Mouse (Mus musculus) urinary bladder, postnatal 4 days (tissue): Measurements from ENCODE around the gene Chpf2.
"Not testable (repeated sequence)": the region's sequence is repeated elsewhere in the genome, so short reads cannot be mapped to it uniquely, and the experiment has no call there.

Experiments
- DNase-seq, 2 experiments: peaks; one replicate each; pipeline ENCODE4 v3.0.0; 2021 to 2022; ENCODE audit warnings: low spot score in 2 of 2

Gene Chpf2

DNA sequence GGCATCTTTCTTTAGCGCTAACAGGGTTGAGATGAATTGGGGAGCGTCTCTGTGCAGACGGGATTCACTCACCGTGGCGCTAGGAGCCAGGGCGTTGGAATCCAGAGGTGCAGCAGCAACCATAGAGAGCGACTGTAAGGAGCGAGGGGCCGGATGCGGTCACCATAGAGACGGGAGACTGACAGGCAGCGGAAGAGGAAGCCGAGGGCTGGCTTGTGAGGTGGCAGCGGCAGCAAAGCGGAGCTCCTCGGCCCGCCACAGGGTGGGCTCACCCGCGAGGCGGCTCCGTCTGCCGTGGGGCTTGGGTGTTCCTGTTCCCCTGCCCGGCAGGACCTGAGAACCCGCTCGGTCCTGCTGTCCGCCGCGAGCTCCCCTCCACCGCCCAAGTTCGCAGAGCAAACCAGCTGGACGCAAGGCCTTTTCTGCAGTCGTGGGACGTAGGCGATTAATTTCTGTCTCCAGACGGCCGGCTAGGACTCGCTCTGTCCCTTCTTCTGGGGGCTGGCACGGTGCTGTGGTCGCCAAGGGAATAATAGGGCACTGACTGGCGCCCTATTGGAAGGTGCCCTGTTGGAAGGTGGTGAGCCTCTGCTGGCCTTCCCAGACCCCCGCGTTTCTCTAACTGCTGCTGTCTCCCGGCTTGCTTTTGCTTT lies at the start of gene Chpf2:
Gene Chpf2, plus strand, starts transcription at position 195 of the 653 bp plus-strand sequence.
- DNase-seq: peak; percentile 72 to 76

DNA sequence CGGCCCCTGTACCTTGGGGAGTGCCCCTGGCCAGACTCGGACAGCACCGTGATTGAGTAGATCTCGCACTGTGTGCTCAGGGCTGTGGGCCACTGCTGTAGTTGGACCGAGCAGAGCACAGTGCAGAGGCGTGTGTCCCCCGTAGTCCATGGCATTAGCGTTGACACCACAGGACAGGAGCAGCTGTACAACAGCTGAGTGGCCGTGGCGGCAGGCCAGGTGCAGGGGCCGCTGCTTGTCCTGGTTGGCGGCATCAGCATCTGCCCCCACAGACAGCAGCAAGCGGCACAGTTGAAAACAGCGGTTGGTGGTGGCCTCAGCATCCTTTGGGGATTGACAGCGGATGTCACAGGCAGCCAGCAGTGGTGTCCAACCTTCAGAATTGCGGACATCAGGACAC lies 48.9 kb upstream of the Chpf2 start:
- DNase-seq: no peak

DNA sequence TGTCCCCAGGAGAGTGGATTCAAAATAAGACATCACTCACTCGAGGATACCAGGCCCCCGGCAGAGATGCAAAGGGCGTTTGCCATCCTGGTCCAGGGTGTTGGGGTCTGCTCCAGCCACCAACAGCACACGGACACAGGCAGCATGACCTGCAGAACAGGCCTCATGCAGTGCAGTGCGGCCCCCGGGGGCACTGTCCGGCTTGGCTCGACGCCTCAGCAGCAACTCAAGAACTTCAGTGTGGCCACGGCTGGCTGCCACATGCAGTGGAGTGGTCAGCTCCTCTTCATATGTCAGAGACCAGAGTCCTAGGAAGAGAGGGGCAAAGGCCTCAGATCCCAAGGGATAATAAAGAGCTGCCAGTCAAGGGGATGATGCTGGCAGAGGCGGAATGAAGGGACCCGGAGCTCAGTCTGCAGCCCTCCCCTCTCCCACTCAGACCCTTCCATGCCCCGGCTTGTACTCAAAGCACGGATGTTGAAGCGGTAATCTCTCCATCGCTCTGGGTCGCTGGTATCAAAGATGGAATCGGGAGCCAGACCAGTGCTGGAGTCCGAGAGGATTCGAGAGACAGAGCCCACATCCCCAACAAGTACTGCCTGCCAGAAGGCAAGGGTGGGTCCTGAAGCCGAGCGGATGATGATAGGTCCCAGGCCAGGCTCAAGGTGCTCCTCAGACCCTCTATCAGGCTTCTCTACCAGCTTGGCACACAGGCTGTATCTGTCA lies 46.8 kb upstream of the Chpf2 start:
- no peak for DNase-seq

DNA sequence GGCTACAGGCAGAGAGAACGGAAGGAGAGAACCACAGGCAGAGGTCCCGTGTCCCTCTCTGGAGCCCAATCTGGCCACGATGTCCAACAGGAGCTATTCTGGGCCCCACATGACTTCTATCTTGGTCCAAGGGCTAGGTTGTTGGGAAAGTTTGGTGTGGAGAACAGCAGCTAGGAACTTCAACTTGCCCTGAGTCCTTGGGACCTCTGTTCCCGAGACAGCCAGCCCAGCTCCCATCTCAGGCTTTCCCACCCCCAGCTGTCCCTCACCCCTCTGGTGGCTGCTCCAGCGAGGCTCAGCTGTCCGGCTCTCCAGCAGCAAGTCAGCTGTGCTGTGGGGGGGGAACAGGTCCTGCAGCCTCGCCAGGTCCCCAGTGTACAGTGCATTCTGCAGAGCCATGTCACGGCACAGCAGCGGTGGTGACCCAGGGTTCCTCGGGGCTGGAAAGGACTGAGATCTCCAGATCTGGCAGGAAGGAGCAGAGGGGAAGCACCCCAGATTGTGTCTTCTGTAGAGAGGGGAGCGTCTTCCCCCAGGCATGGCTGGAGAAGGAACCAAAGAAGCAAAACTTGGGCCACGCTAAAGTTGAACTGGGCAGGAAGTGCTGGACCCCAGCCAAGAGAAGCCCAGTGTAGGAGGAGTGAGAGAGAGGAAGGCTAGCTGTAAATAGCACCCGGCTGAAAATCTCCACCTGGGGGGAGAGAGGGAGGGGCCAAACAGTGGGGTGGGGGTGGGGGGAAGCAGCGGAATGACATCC lies 46.0 kb upstream of the Chpf2 start, which contains the start of gene Asb10:
Gene Asb10, minus strand, starts transcription at position 592 of the 757 bp plus-strand sequence.
- peak; percentile 63 to 75 for DNase-seq

DNA sequence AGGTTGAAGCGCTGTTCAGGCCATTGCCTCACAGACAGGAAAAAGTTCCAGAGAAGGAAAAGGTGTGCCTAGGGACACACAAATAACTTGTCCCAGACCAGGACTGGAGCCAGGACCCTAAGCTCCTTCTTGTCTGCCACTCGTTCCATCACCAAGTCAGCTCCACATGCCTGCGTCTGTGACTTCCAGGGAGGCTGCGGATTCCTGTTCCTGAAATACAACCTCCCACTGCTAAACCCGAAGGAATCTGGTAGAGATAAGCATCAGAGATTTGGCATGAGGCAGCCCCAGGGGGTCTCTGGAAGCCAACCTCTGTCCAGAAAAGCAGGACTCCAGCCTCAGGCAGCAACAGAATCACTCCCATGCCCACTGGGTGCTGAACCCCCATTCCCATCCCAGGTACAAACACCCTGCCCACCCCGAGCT lies 45.4 kb upstream of the Chpf2 start:
- no peak for DNase-seq

DNA sequence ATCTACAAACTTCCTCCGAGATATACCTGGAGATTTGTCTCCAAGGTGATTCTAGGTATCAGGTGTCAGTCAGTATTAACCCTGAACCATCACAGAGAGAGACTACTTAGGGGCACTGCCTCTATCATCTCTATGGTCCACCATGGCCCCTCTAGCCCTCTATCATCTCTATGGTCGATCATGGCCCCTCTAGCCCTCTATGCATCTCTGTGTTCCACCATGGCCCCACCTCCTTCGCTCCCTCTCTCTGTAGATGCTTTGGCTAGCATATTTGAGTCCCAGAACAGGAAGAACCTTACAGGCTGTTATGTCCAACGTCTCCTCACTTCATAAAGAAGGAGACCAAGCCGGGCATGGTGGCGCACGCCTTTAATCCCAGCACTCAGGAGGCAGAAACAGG lies 43.9 kb upstream of the Chpf2 start:
- DNase-seq: no peak

DNA sequence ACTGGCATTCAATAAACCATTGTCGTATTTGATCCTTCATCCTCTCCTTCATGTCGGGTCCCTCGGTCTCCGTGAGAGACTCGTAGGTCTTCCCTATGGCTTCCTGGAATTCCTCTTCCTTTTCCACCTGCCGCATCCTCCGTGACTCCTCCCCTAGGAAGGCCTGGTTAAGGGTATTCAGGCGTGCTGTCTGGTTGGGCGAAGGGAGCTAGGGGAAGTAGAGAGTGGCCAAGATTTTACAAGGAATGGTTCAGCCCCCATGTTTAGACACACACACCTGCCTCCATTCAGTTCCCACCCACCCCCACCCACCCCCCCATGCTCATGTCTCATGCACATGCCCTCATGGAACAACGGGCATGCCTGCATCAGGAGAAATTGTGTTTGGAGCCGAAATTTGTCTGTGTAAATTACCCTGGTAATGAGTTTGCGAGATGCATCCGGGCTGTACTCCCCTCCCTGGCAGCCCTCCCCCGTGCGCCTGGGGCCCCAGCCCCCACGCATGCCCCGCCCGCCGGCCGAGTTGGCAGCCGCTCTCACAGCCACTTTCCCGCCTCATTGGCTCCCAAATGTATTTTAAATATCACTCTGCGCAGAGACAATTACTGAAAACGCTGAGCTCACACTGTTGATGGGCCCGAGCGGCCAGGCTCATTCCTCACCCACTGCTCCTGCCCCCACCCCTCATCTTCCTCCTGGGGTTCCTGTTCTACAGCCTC lies 35.8 kb upstream of the Chpf2 start:
- DNase-seq: peak in 1 of 2 experiments; percentile 63

DNA sequence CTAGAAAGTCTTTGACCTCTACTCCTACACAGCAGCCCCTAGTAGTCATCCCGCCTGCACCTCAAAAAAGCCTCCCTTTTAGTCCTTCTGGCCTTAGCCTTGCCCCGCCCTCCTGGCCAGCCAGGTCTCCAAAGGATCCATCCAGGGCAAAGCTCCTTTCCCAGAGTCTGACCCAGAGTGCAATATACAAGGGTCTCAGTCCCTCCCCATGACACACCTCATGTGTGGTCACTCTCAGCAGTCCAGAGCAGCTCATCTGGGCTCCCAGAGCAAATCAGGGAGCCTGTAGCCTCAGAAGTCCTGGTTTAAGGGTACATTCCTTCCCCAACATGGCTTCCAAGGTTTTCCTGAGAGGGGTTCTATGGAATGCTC lies 35.2 kb upstream of the Chpf2 start:
- DNase-seq: no peak

DNA sequence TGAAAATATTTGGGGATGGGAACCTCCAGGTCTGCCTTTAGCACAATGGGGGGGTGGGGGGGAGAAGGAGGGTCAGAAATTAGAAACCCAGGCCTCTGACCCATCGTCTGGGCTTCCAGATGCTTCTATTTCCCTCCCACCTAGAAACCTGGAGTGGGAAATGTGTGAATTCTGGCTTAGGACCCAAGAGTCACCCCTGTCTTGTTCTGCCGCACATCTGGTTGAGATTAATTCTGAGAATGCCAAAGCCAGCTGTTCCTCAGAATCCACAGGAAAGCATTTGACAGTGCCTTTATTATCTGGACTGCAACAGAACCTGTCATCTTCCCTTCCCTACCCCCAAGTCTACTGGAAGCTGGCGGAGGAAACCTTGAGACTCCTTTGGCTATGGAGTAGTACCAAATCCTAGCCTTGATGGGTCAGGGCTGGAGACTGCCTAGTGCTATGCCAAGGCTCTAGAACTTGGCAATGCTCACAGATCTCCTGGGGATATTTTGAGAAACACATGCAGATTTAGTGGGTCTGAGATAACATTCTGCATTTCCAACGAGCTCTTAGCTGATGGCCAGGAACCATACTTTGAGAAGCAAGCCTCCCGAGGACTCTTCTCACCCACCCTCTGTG lies 32.8 kb upstream of the Chpf2 start:
- DNase-seq: no peak

DNA sequence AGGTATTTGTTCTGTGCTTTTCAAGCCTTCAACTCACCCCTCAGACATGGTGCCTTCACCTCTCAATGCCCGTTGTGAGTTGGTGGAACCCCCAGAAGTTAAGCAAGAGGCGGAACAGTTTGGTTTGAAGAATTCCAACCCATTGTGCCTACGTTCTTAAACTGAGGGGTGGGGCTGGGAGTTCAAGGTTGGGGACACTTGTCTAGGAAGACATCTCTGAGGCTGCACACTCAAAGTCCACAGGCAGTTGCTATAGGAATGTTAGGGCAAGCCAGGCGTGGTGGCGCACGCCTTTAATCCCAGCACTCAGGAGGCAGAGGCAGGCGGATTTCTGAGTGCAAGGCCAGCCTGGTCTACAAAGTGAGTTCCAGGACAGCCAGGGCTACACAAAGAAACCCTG lies 31.2 kb upstream of the Chpf2 start:
- not testable (repeated sequence) for DNase-seq

DNA sequence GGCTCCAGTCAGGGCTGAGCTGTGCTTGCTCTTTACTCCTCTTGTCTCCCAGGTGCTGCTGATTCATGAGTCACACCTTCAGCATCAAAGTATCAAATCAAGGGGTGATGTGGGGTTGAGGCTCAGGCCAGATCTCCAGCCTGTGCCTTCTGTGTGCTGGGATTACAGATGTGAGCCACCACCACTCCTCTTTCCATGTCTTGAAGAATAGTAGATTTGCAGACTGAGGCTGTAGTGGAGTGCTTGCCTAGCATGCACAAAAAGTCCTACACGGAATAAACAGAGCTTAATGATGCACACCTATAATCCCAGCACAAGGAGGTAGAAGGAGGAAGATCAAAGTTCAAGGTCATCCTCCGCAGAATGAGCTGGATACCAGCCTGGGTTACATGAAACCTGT lies 29.8 kb upstream of the Chpf2 start, which contains the start of gene 4931409K22Rik:
Gene 4931409K22Rik, minus strand, starts transcription at position 101 of the 400 bp plus-strand sequence.
- DNase-seq: no peak

DNA sequence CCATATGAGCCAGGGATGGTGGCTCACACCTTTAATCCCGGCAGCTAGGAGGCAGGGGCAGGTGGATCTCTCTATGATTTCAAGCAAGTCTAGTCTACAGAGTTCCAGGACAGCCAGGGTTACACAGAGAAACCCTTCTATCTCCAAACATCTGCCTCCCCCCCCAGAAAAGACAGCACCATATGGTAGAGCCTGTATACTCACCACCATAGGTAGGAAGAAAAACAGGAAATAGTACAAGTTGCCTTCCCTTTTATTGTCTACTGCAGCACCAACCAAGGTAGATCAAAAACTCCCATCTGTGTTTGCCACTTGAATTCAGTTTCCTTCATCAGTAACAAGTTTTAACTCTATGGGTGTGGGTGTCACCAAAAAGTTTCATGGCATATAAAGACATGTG lies 10.6 kb upstream of the Chpf2 start:
- no peak for DNase-seq

DNA sequence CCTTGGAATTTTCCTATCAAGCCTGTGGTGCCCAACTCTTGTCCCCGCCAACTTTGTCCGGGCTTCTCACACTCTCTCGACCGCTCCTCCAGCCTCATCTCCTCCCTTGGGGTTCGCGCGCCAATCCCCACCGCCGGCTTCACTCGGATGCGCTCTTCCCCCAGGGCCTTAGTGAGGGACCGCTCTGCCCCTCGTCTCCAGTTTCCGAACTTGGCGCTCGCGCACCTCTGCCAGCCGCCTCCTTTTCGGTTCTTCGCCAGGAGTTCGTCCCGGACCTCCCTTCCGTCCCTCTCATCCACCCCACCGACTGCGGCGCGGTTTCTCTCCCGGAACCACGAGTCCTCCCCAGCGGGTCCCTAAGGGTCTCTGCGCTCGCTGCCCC lies 9.7 kb upstream of the Chpf2 start:
- DNase-seq: no peak

DNA sequence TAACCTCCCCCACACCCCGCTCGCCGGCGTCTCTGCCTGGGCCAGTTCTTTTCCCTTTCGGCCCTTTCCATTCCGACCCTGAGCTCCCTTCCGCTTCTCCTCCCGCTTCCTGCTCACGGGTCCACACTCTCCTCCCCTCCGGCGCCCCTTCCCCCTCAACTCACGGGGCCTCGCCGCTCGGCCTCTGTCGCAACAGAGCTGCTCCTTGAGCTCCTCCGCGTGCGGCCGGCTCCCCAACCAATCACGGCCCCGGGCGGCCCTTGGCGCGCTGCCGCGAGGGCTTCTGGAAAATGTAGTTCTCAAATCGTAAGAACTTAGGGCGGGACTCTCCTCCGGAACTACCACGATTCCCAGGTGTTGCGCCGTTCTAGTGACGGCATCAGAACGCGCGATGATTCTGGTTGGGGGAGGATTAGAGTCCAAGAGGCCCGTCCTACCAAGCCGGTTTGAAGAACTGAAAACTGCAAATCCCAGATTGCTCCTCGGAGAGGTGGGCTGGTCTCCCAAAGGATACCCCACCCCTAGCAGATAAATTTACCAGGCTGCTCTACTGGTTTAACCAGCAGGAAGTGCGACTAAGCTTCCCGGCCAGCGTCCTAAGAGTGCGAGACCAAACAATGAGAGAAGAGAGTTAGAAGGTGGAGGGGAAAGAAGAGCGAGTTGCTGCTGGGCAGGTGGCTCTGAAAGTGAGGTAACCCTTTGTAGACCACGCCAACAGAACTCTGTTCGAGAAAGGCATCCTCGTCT lies 9.2 kb upstream of the Chpf2 start, which contains the start of gene Abcf2:
Gene Abcf2, minus strand, starts transcription at position 285 of the 747 bp plus-strand sequence.
- DNase-seq: peak; percentile 99 to 100

DNA sequence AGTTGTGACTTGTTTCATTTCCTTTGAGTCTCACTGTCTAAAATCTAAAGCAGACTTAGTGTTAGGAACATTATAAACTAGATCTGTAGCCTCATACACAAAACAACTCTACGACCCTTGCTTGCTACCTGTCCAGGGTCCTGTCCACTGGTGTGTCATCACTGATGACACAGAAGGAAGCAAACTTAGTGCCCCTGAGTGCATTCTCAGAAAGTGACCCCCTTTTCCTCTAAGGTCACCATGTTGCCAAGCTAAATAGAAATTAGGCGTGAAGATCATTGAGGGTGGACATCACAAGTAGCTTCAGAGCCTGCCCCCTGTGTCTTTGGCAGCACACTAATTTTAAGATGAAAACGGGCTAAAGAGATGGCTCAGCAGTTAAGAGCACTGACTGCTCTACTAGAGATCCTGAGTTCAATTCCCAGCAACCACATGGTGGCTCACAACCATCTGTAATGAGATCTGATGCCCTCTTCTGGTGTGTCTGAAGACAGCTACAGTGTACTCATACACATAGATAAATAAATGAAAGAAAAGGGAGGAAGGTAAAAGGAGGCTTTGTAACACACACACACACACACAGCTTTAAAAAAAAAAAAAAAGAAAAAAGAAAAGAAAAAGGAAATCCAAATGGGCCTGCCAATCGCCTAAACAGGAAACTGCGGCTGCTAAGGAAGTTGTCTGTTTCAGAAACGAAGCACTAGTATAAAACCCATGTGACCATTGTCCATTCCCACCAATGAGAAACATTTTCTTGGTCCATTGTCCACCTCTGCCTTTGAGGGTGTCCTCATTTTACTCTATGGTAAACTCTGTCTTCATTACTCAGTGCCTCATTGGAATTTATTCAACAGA lies 8.2 kb upstream of the Chpf2 start:
- DNase-seq: no peak

DNA sequence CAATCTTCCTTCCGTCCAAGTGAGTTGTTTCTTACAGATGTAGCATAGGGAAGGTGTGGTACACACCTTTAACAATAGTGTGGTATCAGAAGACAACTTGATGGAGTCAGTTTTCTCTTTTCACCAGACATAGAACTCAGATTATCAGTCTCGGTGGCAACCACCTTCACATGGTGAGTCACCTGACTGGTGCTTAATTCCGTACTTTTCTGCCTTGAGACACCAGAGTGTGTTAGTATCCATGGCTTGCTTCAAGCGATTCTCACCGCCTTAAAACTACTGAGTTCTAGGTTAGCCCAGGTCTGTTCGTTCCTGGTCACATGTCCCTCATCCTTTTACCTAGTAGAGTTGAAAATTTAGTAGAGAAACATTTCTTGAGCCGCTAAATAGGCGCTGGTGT lies 435 bp upstream of the Chpf2 start:
- DNase-seq: no peak

DNA sequence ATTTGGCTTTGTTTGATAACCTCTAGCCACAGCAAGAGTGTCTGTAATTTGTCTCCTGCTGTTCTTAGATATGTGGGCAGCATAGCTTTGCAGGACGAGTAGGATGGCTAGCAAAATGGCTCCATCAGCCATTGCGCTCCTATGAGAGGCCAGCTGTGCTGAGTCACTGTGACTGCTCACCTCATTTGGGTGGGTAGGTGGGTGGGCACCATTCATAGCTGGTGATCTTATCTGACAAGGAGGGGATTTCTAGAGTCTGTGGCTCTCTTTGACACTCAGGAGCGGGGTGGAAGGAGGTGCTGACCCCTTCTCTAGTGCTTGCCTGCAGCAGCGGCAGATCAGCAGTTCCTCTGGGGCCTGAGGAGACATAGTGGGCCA lies 648 bp downstream of the Chpf2 start:
- no peak for DNase-seq

DNA sequence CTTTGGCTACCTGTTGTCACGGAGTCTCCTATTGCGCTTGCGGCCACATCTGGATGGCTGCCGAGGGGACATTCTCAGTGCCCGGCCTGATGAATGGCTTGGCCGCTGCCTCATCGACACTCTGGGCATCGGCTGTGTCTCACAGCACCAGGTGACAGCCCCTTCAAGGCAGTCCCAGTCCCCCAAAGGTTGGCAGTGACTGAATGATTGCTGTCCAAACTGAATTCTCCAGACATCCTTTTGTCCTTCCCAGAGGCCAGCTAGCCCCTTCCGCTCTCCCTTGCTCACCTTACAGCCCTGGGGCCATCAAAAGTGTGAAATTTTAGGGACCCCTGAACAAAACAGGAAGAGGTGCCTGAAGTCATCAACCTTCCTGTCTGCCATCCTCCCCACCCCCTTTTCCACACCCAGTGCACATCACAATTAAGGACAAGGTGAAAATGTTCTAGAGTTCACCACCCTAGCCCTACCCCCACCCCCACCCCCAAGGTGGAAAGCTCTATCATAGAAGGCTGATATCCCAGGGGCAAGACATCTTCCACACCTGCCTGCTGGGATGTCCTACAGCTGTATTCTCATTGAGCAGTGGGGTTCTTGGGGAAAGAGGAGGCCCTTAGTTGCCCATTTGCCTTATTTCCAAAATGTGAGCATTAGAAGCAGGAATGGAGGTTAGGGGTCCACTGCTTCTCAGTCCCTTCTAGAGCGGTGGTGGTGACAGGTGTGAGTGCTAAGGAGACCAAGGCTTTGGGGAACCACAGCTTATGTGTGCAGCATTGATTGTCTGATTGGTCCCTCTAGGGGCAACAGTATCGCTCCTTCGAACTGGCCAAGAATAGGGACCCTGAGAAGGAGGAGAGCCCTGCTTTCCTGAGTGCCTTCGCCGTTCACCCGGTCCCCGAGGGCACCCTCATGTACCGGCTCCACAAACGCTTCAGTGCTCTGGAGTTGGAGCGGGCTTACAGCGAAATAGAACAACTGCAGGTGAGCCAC lies 3.3 kb downstream of the Chpf2 start:
- no peak for DNase-seq
